Mouse (Mus musculus): ENCODE data around the gene Ctbp2. TPM values are rescaled to one million over a fixed set of nuclear protein-coding genes. Genes with fewer than 3 reads are reported as not detected.
"Not testable (repeated sequence)": the region's sequence is repeated elsewhere in the genome, so short reads cannot be mapped to it uniquely, and the experiment has no call there.

Gene Ctbp2
- polyA plus RNA-seq, 1 experiment from 2014 or later, result 82.8 TPM

DNA sequence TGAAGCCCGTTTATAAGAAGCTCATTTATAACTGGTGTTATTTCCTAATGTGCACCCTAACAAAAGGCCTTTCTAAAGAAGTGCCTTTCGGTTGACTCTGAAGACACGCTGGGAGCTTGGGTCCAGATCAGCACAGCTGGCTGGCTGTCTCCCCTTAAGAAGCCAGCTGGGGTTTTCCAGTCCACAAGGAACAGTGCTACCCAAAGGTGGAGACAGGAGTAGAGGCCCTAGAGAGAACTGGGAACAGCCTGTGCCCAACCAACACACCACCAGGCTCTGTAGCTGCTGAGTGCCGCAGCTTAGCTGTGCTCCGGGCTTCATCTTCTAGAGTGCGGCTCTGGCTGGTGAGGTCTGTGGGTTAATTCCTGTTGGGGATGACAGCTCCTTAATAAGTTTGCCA lies 23.1 kb downstream of the Ctbp2 start:
- no peak for TF ChIP-seq CTCF (IDR thresholded peaks at IDR 0.05)
- in situ Hi-C loops (cut with MboI; ENCODE audit: low pct_unique_long_range_greater_than_20kb), result no loop called here

GRCm38 (mm10) chr7:133100178-133100577 lies 24.0 kb downstream of the Ctbp2 start:
- no peaks in the 10 kb centered on the region for H3K27me3 ChIP-seq
- in situ Hi-C loops (cut with MboI; ENCODE audit: low pct_unique_long_range_greater_than_20kb), result no loop called here
- CTCF ChIA-PET, result interaction anchor here (0.9 kb wide), 1 partner anchor 8 kb away, joined by 3 read pairs; no protein-coding TSS in a partner anchor
- no peak for TF ChIP-seq CTCF (IDR thresholded peaks at IDR 0.05)
- ATAC-seq, result no peak
- no peak for DNase-seq (ENCODE audit: low read depth, low spot score)
- POLR2A ChIA-PET, result interaction anchor here (1.1 kb wide), 1 partner anchor 10 kb away, joined by 3 read pairs; no protein-coding TSS in a partner anchor

More for the DNA sequence above, 23.1 kb downstream of the Ctbp2 start:
- ChIA-PET CTCF (interaction anchor here (1.4 kb wide), 1 partner anchor 10 kb away, joined by 5 read pairs; no protein-coding TSS in a partner anchor), POLR2A (interaction anchor here (0.7 to 1.1 kb wide), 3 partner anchors 11 to 23 kb away, joined by 3 to 4 read pairs (median 3); no protein-coding TSS in a partner anchor)
- no peak for DNase-seq (ENCODE audit: low read depth, low spot score)
- no peaks in the 10 kb centered on the region for H3K27me3 ChIP-seq
- ATAC-seq, result no peak

- in situ Hi-C loops (cut with MboI; ENCODE audit: low pct_unique_long_range_greater_than_20kb), result no loop called here
- DNase-seq (ENCODE audit: low read depth, low spot score) (no peak), ATAC-seq (peak; percentile 79)
- no peak for TF ChIP-seq CTCF (IDR thresholded peaks at IDR 0.05)
- POLR2A ChIA-PET, result interaction anchor here (0.7 kb wide), 2 partner anchors 11 to 118 kb away, joined by 4 read pairs; no protein-coding TSS in a partner anchor
- no peaks in the 10 kb centered on the region for H3K27me3 ChIP-seq
- CTCF ChIA-PET, result interaction anchor here (0.9 to 1.2 kb wide), 2 partner anchors 9 to 59 kb away, joined by 3 read pairs; no protein-coding TSS in a partner anchor
Measured at GRCm38 (mm10) chr7:133099266-133099665, 24.9 kb downstream of the Ctbp2 start.

DNA sequence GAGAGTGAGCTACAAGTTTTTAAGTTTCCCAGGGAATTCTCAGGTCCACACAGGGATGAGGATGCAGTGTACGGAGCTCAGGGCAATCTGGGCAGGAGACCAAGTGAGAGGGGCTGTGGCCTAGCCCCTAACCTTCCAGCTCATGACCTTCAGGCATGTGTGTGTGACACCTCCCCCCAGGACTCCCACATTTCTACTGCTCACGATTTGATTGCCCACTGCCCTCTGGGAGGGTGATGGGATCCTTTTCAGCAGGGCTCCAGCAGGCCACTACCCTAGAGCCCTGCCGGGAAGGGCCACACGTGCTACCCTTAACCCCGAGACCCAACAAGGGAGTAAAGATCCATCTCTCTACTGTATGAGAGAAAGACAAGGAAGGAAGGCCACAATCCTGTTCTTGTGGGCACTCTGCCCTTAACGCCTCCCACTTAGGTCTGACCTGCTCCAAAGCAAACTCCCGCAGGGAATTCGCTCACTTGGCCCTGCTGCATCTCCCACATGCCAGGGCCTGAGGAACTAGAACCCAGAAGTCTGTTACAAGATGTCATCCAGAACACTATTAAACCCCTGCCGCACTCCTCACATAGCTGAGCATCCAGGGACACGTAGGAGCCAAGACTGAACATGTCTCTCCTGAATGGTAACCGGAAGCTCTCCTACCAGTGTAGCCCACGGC lies 25.9 kb downstream of the Ctbp2 start:
- CTCF ChIA-PET, result interaction anchor here (1.2 kb wide), 1 partner anchor 58 kb away, joined by 3 read pairs; no protein-coding TSS in a partner anchor
- POLR2A ChIA-PET, result interaction anchor here (0.7 kb wide), 1 partner anchor 117 kb away, joined by 4 read pairs; no protein-coding TSS in a partner anchor
- in situ Hi-C loops (cut with MboI; ENCODE audit: low pct_unique_long_range_greater_than_20kb), result no loop called here
- H3K27me3 ChIP-seq, result no peaks in the 10 kb centered on the region
- ATAC-seq (no peak), DNase-seq (ENCODE audit: low read depth, low spot score) (no peak)
- TF ChIP-seq CTCF (IDR thresholded peaks at IDR 0.05), result no peak

GRCm38 (mm10) chr7:133095610-133096009 lies 28.5 kb downstream of the Ctbp2 start:
- POLR2A ChIA-PET; H3K27me3 ChIP-seq; DNase-seq (ENCODE audit: low read depth, low spot score); CTCF ChIA-PET; in situ Hi-C loops (cut with MboI; ENCODE audit: low pct_unique_long_range_greater_than_20kb); ATAC-seq: not testable (repeated sequence)

GRCm38 (mm10) chr7:133094711-133095495 lies 29.3 kb downstream of the Ctbp2 start:
- no peak for TF ChIP-seq CTCF (IDR thresholded peaks at IDR 0.05)
- ATAC-seq (no peak), DNase-seq (ENCODE audit: low read depth, low spot score) (no peak)
- CTCF ChIA-PET, result interaction anchor here (1.0 to 1.1 kb wide), 2 partner anchors 18 to 37 kb away, joined by 3 read pairs; no protein-coding TSS in a partner anchor
- in situ Hi-C loops (cut with MboI; ENCODE audit: low pct_unique_long_range_greater_than_20kb), result no loop called here
- H3K27me3 ChIP-seq, result no peaks in the 10 kb centered on the region
- POLR2A ChIA-PET, result no interaction called here

- TF ChIP-seq CTCF (IDR thresholded peaks at IDR 0.05), result no peak
- POLR2A ChIA-PET, result no interaction called here
- DNase-seq (ENCODE audit: low read depth, low spot score) (no peak), ATAC-seq (no peak)
- in situ Hi-C loops (cut with MboI; ENCODE audit: low pct_unique_long_range_greater_than_20kb), result no loop called here
- CTCF ChIA-PET, result interaction anchor here (1.0 to 1.1 kb wide), 2 partner anchors 19 to 36 kb away, joined by 3 read pairs; no protein-coding TSS in a partner anchor
- no peaks in the 10 kb centered on the region for H3K27me3 ChIP-seq
Measured at GRCm38 (mm10) chr7:133094161-133094560, 30.0 kb downstream of the Ctbp2 start.

DNA sequence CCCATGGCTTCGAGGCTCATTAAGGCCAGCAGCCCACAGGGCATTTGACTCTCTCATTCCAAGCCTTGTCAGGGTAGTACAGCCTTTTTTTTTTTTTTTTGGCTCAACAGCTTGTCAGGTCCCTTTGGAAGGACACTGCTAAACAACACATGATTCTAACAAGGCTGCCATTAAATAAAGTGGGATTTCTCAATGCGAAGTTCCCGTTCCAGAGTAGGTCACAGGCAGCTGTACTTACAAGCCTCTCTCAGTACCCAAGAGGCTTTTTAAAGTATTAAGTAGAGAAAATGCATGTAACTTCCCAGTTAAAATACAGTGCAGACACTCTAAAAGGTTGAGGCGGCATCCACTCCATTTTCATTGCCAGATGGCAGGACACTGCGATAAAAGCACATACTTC lies 30.4 kb downstream of the Ctbp2 start:
- no peak for DNase-seq (ENCODE audit: low read depth, low spot score)
- ATAC-seq, result no peak
- ChIA-PET CTCF (interaction anchor here (1.0 to 1.1 kb wide), 2 partner anchors 19 to 36 kb away, joined by 3 read pairs; no protein-coding TSS in a partner anchor), POLR2A (no interaction called here)
- no peak for TF ChIP-seq CTCF (IDR thresholded peaks at IDR 0.05)
- in situ Hi-C loops (cut with MboI; ENCODE audit: low pct_unique_long_range_greater_than_20kb), result no loop called here
- no peaks in the 10 kb centered on the region for H3K27me3 ChIP-seq

- no peak for TF ChIP-seq CTCF (IDR thresholded peaks at IDR 0.05)
- no peaks in the 10 kb centered on the region for H3K27me3 ChIP-seq
- ATAC-seq (no peak), DNase-seq (ENCODE audit: low read depth, low spot score) (no peak)
- ChIA-PET CTCF (no interaction called here), POLR2A (interaction anchor here (0.7 kb wide), 1 partner anchor 10 kb away, joined by 3 read pairs; no protein-coding TSS in a partner anchor)
- in situ Hi-C loops (cut with MboI; ENCODE audit: low pct_unique_long_range_greater_than_20kb), result no loop called here
Measured at GRCm38 (mm10) chr7:133090641-133091040, 33.5 kb downstream of the Ctbp2 start.

GRCm38 (mm10) chr7:133089621-133090260 lies 34.4 kb downstream of the Ctbp2 start:
- TF ChIP-seq CTCF (IDR thresholded peaks at IDR 0.05), result no peak
- ATAC-seq, result no peak
- H3K27me3 ChIP-seq, result no peaks in the 10 kb centered on the region
- no peak for DNase-seq (ENCODE audit: low read depth, low spot score)
- in situ Hi-C loops (cut with MboI; ENCODE audit: low pct_unique_long_range_greater_than_20kb), result no loop called here
- ChIA-PET POLR2A (interaction anchor here (0.6 to 0.8 kb wide), 3 partner anchors 9 to 56 kb away, joined by 3 to 8 read pairs (median 3); no protein-coding TSS in a partner anchor), CTCF (interaction anchor here (0.7 to 1.6 kb wide), 3 partner anchors 10 to 35 kb away, joined by 3 to 5 read pairs (median 3); no protein-coding TSS in a partner anchor)

Measured in Patski (cell line).